Mouse (Mus musculus): Measurements from ENCODE around the gene Brinp1.
"Not testable (repeated sequence)": the region's sequence is repeated elsewhere in the genome, so short reads cannot be mapped to it uniquely, and the experiment has no call there.

The Brinp1 gene

DNA sequence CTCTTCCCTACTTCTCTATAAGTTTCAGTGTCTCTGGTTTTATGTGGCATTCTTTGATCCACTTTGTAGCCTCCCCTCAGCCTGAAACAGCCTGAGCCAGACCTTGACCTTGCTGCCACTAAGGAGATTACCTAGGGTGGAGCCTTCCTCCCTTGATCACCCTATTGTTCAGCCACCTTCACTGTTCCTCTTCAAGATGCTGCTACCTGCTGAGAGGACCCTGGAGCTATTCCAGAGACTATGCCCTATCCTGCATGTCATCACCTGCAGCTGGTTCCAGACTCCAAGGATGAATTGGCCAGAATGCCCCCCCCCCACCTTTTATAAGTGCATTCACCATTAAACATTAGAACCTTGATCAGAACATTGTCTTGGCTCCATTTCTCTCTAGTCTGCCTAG, 140.2 kb downstream of the Brinp1 start:
- not testable (repeated sequence) for DNase-seq

DNA sequence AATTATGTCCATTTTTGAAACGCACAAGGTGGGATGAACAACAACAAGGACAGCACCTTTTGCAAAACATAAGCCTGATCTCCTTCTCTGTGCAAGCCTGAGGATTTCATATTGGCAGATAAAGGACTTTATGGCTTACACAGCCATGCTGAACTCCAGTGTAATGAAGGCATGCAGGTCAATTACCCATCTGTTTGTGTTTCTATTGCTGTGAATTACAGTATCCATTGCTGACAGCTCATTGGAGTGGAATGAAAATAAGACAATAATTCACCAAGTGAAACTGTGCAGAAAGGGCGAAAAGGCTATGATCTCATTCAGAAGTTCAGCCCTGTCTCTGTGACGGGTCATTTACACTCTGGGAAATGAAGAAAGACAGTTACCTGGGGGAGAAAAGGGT, 147.7 kb downstream of the Brinp1 start:
- DNase-seq, result no peak

DNA sequence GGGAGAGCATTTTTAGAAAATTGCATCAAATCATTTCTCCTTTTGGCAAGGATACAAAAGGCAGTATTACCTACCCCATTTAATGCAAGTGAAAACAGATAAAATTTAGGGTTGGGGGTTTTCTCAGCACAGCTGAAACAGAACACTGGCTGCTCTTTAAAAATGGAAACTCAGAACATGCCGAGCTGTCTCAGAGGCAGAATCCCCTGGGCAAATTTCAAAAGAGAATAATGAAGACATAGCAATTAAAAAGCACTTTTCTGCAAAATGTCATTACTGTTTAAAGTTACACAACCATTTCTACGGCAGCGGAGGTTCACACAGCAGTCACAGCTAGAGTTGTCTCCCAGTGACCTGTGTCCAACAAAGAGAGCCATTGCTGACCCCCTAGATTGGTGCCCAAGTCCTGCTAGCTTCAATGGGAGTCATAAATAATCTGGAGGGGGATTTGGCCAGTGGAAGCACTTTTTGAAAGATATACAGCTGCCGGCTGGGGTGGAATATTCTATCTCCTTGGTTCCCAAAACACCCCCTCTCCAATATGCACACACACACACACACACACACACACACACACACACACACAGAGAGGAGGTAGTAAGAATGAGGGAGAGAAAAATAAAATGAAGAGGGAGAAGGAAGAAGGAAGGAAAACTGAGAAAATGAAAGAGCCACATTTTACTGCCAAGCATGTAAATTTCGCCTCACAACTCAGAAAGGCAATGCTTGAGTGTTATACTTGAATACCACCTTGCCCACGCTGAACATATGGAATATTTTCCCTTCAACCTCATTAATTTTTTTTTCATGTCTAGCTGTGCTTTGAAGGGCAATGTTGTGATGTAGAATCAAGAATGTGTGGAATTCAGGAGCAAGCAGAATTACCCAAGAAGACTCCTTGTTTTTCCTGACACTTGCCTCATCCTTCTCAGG, 152.0 kb downstream of the Brinp1 start:
- DNase-seq, result no peak

DNA sequence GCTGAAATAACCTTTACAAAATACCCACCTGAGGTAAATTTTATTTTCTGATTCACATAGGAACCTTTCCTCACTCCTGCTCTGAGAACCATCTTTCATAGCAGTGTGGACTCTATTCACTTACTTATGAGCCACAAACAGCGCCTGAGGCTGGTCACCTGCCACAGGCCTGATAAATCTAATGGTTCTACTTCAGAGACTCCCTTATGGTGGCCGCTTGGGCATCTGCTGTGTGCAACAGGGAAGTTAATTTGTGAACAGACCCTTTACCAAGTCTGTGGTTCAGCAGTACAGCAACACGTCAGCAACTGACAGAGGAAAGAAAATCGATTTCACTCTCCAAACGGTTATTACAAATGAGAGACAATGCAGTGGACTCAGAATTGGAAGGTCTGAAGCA, 164.2 kb downstream of the Brinp1 start:
- no peak for DNase-seq

DNA sequence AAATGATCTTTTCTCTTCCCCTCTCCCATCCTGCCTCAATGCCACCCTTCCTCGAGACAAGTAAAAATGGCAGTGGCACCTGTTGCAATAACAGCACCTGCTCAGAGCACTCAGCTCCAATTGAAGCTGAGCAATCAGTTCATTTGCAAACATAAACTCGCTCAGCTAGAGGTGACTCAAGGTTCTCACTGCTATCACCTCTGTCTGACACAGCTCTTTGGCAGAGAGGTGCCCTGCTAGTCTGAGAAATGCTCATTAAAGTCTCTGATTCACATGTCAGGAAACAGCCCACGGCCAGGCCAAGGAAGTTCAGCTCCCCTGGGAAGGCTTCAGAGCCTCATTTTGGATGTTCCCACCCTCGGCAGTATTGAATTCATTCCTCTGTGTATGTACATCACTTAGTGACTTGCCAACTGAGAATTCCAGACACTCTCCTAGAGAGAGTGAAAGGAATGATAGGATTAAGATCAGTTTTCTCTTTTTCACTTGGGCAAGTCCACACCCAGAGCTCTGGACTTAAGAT, 165.7 kb downstream of the Brinp1 start:
- no peak for DNase-seq

DNA sequence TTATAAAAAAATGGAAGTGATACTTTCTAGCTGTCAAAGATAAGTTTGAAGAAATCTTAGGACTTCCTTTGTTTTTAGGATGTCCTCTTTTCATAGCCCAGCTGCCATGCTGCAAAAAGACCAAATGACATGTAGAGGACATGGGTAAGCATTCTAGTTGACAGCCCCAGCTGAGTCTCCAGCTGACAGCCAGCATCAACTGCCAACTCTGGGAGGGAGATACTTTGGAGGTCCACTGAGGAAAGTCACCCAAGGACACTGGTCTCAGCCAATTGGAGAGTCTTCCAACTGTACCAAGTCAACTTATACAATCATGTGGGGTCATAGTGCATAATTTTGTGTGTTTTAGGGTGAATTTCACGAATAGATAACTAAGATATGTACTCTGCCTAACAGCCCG, 166.6 kb downstream of the Brinp1 start:
- no peak for DNase-seq

DNA sequence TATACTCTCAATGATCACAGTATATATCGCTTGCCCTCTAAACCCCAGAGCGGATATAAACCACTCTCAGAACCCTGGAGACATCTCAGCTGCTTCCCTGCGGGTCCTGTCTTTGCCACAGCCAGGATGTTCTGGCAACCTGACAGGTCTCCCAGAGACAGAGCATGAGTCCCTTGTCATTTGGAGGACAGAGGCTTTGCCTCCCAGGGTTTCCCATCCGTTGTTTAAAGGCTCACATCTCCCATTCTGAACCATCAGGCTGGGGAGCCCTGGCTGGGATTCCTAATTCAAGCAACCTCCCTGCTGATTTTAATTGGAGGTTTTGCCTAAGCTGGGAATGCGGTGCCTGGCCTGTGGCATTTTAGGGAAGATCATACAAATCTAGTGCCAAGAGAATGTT, 185.9 kb downstream of the Brinp1 start:
- DNase-seq, result no peak

DNA sequence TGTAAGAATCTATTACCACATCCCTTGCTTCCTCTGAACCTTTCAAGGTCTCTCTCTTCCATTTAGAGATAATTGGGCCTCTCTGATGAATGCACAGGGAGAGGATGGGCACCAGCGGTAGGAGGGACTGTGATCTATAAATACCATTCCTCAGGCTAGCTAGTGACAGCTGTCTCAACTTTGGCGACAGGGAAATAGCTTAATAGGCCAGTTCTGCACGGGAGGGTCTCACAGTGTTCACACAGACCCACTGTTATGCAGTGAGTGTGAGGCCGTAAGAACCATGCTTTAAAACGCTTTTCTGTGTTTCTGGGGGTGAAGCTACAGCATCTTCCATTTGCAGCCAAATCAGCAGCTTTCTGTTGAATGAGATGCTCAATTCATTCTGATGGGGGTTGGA, 186.8 kb downstream of the Brinp1 start:
- DNase-seq, result no peak

DNA sequence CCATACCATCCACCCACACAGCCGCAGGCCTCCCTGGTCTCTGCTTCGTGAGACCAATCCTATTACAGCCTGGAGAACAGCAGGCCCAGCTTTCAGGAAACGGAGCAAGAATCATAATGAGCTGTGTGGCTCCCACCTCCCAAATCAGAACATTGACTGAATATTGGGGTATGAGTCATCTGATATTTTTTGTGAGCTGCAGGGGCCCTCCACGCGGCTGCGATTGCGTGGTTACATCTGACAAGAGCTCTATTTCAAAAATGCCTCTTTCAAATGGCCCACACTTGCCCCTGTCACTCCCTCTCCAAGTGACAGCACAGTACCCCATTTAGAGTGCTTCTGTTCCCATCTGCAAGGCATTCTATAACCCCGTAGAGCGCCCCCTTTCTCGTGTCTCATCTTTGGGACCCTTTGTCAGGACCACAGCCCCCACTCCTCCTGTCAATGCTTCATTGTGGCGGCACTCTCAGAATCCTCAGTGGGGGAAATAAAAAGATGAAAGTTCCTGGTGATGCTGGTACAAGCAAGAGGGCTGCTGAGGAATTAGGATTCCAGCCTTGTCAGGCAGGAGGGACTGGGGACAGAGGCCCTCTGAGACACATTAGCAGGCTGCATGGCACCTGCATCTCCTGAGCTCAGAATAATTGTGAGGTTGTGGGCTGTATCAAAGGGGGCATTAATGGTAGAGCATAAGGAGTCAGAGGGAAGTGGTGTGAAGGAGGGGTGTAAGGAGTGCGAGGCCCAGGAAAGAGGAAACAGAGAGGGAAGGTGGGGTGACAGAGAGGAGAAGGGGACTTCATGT, 188.2 kb downstream of the Brinp1 start:
- no peak for DNase-seq

DNA sequence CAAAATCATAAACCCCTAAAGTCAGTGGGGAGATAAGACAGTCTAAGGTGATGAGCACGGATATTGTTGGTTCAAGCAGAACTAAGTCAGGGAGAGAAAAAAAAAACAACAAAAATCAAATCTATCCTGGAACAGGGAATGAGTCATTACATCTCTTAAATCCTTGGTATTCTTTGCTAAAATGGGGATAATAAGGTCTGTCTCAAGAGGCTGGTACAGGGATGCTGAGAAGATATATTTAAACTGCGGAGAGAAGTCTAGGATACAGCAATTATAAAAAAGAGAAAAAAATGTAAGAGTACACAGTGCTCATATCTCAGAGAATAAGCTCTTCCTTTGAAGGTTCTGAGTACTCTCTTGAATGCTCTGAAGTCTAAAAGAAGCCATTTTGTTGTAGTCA, 189.3 kb downstream of the Brinp1 start:
- no peak for DNase-seq

DNA sequence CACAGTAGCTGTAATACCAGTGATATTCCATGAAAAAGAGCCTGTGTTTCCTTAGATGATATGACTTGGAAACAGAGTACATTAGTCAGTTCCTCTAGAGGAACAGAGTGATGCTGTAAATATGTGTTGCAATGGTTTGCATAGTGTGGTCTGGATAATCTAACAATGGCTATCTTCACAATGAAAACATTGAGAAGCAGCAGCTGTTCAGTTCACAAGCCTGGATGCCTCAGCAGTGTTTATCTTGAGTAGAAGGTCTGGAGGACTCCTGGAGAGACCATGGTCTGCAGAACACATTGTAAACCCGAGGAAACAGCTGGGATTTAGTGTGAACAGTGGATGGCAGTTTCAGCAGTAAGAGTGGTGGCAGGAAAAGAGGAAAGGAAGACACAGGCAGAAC, 233.2 kb downstream of the Brinp1 start:
- no peak for DNase-seq
